Mouse (Mus musculus) ES-Bruce4 (cell line): Measurements from ENCODE around the gene Cirbp.

Experiments
- CTCF ChIP-seq: IDR thresholded peaks from one replicate; pipeline ENCODE4 v1.8.1; 2011; ENCODE audit warnings: low read depth, low read length
- EP300 ChIP-seq: IDR thresholded peaks from 2 replicates; pipeline ENCODE4 v1.6.1; 2011; ENCODE audit warnings: low read depth, low read length; ENCODE audit not compliant: insufficient read depth
- POLR2A ChIP-seq: IDR thresholded peaks from one replicate; pipeline ENCODE4 v1.8.1; 2011; ENCODE audit warnings: low read length; ENCODE audit not compliant: insufficient read depth

DNA sequence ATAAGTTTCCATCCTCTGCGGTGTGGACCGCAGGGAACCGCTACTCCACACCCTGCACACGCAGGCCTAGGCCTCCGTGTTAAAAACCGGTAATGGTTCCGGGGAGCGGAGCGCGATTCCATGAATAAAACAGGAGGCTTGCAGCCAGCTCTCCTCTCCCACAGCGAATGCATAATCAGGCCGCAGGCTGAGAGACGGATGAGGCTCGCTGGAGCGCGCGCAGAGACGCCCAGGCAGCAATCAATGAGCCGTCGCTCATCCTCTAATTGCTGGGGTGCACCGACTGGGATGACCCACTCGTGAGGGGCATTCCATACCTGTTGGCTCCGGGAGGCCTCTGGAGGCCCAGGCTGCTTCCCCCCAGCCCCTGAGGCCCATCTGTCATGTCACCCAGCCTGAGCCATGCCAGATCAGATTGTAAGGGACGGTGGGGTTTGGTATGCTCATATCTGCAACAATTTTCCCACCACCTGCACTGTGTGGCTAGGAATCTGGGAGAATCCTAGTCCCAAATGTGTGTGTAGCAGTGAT is 43.1 kb downstream of the Cirbp start:
- TF ChIP-seq CTCF: no peak
- no peak for TF ChIP-seq POLR2A
- TF ChIP-seq EP300: no peak
